Mouse (Mus musculus): Measurements from ENCODE around the gene Lrmp.

Lrmp gene

GRCm38 (mm10) chr6:145136831-145137230 lies 21.4 kb downstream of the Lrmp start:
- DNase-seq (ENCODE audit: low read depth) = no peak

- DNase-seq (ENCODE audit: low read depth) = no peak
Observed at GRCm38 (mm10) chr6:145139236-145139635, 23.8 kb downstream of the Lrmp start.

- DNase-seq (ENCODE audit: low read depth) = peak; percentile 75
Observed at GRCm38 (mm10) chr6:145139776-145140475, 24.5 kb downstream of the Lrmp start.

GRCm38 (mm10) chr6:145140706-145141105 lies 25.3 kb downstream of the Lrmp start:
- no peak for DNase-seq (ENCODE audit: low read depth)

- DNase-seq (ENCODE audit: low read depth) = no peak
Observed at GRCm38 (mm10) chr6:145141827-145142226, 26.4 kb downstream of the Lrmp start.

- DNase-seq (ENCODE audit: low read depth) = no peak
Observed at GRCm38 (mm10) chr6:145145173-145145572, 29.7 kb downstream of the Lrmp start.

- DNase-seq (ENCODE audit: low read depth) = no peak
Observed at GRCm38 (mm10) chr6:145147716-145148115, 32.3 kb downstream of the Lrmp start.

- DNase-seq (ENCODE audit: low read depth) = peak; percentile 24
Observed at GRCm38 (mm10) chr6:145149054-145149453, 33.6 kb downstream of the Lrmp start.

GRCm38 (mm10) chr6:145158619-145159018 lies 43.2 kb downstream of the Lrmp start:
- DNase-seq (ENCODE audit: low read depth) = peak; percentile 60

- no peak for DNase-seq (ENCODE audit: low read depth)
Observed at GRCm38 (mm10) chr6:145160581-145160980, 45.1 kb downstream of the Lrmp start.

GRCm38 (mm10) chr6:145171892-145172606 lies 56.6 kb downstream of the Lrmp start:
- no peak for DNase-seq (ENCODE audit: low read depth)

GRCm38 (mm10) chr6:145173781-145174191 lies 58.3 kb downstream of the Lrmp start:
- no peak for DNase-seq (ENCODE audit: low read depth)

GRCm38 (mm10) chr6:145175571-145175981 lies 60.1 kb downstream of the Lrmp start:
- no peak for DNase-seq (ENCODE audit: low read depth)

GRCm38 (mm10) chr6:145176474-145176873 lies 61.0 kb downstream of the Lrmp start:
- DNase-seq (ENCODE audit: low read depth) = no peak

GRCm38 (mm10) chr6:145179665-145180064 lies 64.2 kb downstream of the Lrmp start:
- DNase-seq (ENCODE audit: low read depth) = peak; percentile 71

- no peak for DNase-seq (ENCODE audit: low read depth)
Observed at GRCm38 (mm10) chr6:145182044-145182443, 66.6 kb downstream of the Lrmp start.

- DNase-seq (ENCODE audit: low read depth) = no peak
Observed at GRCm38 (mm10) chr6:145186096-145186495, 70.6 kb downstream of the Lrmp start.

- peak; percentile 55 for DNase-seq (ENCODE audit: low read depth)
Observed at GRCm38 (mm10) chr6:145187093-145188088, 71.9 kb downstream of the Lrmp start.

GRCm38 (mm10) chr6:145193038-145193437 lies 77.6 kb downstream of the Lrmp start:
- DNase-seq (ENCODE audit: low read depth) = no peak

GRCm38 (mm10) chr6:145193446-145193845 lies 78.0 kb downstream of the Lrmp start:
- DNase-seq (ENCODE audit: low read depth) = peak; percentile 33

- no peak for DNase-seq (ENCODE audit: low read depth)
Observed at GRCm38 (mm10) chr6:145197949-145198686, 82.7 kb downstream of the Lrmp start.

Measured in 416B (cell line).